30 mouse cellular contexts compared by ENCODE assay signal in the genomic region with DNA sequence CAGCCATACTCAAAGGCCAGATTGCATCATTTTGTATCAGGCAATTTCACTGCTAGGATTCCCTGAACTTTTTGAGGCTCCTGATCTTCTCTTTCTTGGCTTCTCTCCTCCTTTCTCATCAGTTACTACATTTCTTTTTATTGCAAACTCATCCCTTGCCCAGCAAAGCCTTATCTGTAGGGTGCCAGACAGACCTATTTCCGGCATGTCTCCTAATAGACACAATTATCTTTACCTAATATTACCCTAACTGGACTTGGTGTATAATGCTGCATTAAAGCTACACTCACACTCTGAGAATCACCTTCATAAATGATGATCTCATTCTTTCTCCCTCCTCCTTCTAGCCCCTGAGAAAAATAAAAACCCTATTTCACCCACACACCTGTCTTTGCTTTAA.
A peak's percentile ranks its signal among the peaks of the same experiment; 100 is the strongest.
DNase-seq lines count a peak whose midpoint lies in the region; ATAC-seq and TF ChIP-seq lines count a peak whose summit lies in the region.
"Had no signal": no experiment of that assay in that cellular context is flagged by ENCODE, and none has a peak within 500 bp of the region (broad histone marks: within the 10 kb centered on the region; RNA-seq: fewer than 3 reads in every experiment).

No protein-coding gene starts in this region.

- no peaks in the 10 kb centered on the region for H3K36me3 ChIP-seq in liver, embryonic 12.5 days
- no peaks in the 10 kb centered on the region for H3K36me3 ChIP-seq in liver, postnatal 0 days (replicated peaks; ENCODE audit: insufficient read depth, low read length)
- no peaks in the 10 kb centered on the region for H3K36me3 ChIP-seq in liver, embryonic 14.5 days (replicated peaks; ENCODE audit: control insufficient read depth, insufficient read depth, low read depth)
- no peaks in the 10 kb centered on the region for H3K36me3 ChIP-seq in midbrain, embryonic 10.5 days
- no peaks in the 10 kb centered on the region for H3K36me3 ChIP-seq in intestine, embryonic 16.5 days (ENCODE audit: control insufficient read depth, insufficient read depth, low read length)
- H3K36me3 ChIP-seq in forebrain, embryonic 10.5 days (replicated peaks) = no peaks in the 10 kb centered on the region
- H3K36me3 ChIP-seq: embryonic facial prominence, embryonic 12.5 days; embryonic facial prominence, embryonic 15.5 days; forebrain, embryonic 12.5 days; heart, embryonic 12.5 days; heart, embryonic 15.5 days; hindbrain, embryonic 10.5 days; hindbrain, embryonic 13.5 days; intestine, embryonic 15.5 days had no signal

- ATAC-seq in liver, embryonic 12.5 days = peak; percentile 92
- ATAC-seq in liver, postnatal 0 days = no peak
- peak; percentile 74; the same call in 1 of the 2 replicates for ATAC-seq in liver, embryonic 14.5 days (ENCODE audit: insufficient read depth)
- no peak for ATAC-seq in intestine, embryonic 16.5 days
- ATAC-seq: forebrain, embryonic 16.5 days; hindbrain, embryonic 16.5 days; intestine, embryonic 15.5 days; Patski had no signal

- TF ChIP-seq CTCF in liver, postnatal 0 days (IDR thresholded peaks at IDR 0.05; ENCODE audit: low read depth) = no peak
- TF ChIP-seq CTCF in liver, embryonic 14.5 days (IDR thresholded peaks at IDR 0.05; ENCODE audit: low read depth) = no peak

- TF ChIP-seq EP300 in liver, postnatal 0 days (IDR thresholded peaks at IDR 0.05; ENCODE audit: low read depth) = no peak
- TF ChIP-seq EP300 in liver, embryonic 14.5 days (IDR thresholded peaks at IDR 0.05; ENCODE audit: low read depth) = 0 out of 2 replicates have a peak, but pooled peaks have one; percentile 25

- no peaks in the 10 kb centered on the region for H3K4me1 ChIP-seq in liver, embryonic 12.5 days
- H3K4me1 ChIP-seq in liver, postnatal 0 days (ENCODE audit: insufficient read depth) = no peaks in the 10 kb centered on the region
- no peaks in the 10 kb centered on the region for H3K4me1 ChIP-seq in liver, embryonic 14.5 days (replicated peaks; ENCODE audit: control insufficient read depth in 2 of 2, insufficient read depth in 2 of 2, low read length in 1 of 2)
- H3K4me1 ChIP-seq in midbrain, embryonic 10.5 days = no peaks in the 10 kb centered on the region
- no peaks in the 10 kb centered on the region for H3K4me1 ChIP-seq in intestine, embryonic 16.5 days (ENCODE audit: control insufficient read depth, insufficient read depth, low read length)
- peaks cover 4% of the 10 kb centered on the region for H3K4me1 ChIP-seq in forebrain, embryonic 10.5 days
- H3K4me1 ChIP-seq: embryonic facial prominence, embryonic 12.5 days; embryonic facial prominence, embryonic 15.5 days; forebrain, embryonic 12.5 days; heart, embryonic 12.5 days; heart, embryonic 15.5 days; hindbrain, embryonic 10.5 days; hindbrain, embryonic 13.5 days; intestine, embryonic 15.5 days had no signal

- H3K27me3 ChIP-seq in liver, embryonic 12.5 days (replicated peaks) = no peaks in the 10 kb centered on the region
- H3K27me3 ChIP-seq in liver, postnatal 0 days (ENCODE audit: insufficient read depth, low read length) = no peaks in the 10 kb centered on the region
- no peaks in the 10 kb centered on the region for H3K27me3 ChIP-seq in liver, embryonic 14.5 days (ENCODE audit: control insufficient read depth, insufficient read depth, low read length)
- no peaks in the 10 kb centered on the region for H3K27me3 ChIP-seq in midbrain, embryonic 10.5 days (ENCODE audit: low read depth, poor library complexity, severe bottlenecking)
- H3K27me3 ChIP-seq in intestine, embryonic 16.5 days (replicated peaks; ENCODE audit: control insufficient read depth, insufficient read depth, low read length) = no peaks in the 10 kb centered on the region
- no peaks in the 10 kb centered on the region for H3K27me3 ChIP-seq in forebrain, embryonic 10.5 days (ENCODE audit: poor library complexity, severe bottlenecking)
- H3K27me3 ChIP-seq: CH12.LX; embryonic facial prominence, embryonic 12.5 days; embryonic facial prominence, embryonic 15.5 days; forebrain, embryonic 12.5 days; heart, embryonic 12.5 days; heart, embryonic 15.5 days; hindbrain, embryonic 13.5 days; intestine, embryonic 15.5 days; Patski had no signal

- H3K4me2 ChIP-seq in liver, embryonic 12.5 days = no peak overlapping the region
- no peak overlapping the region for H3K4me2 ChIP-seq in liver, postnatal 0 days (ENCODE audit: low read depth, low read length)
- H3K4me2 ChIP-seq in liver, embryonic 14.5 days (ENCODE audit: low read depth) = no peak overlapping the region
- no peak overlapping the region for H3K4me2 ChIP-seq in intestine, embryonic 16.5 days (ENCODE audit: low read depth, low read length)
- H3K4me2 ChIP-seq: embryonic facial prominence, embryonic 12.5 days; embryonic facial prominence, embryonic 15.5 days; forebrain, embryonic 12.5 days; heart, embryonic 12.5 days; heart, embryonic 15.5 days; hindbrain, embryonic 13.5 days; intestine, embryonic 15.5 days had no signal

- no peak for DNase-seq in liver, postnatal 0 days
- DNase-seq in c-Kit-positive CD71-positive TER-119-negative erythroid progenitor cells, embryonic 14.5 days (ENCODE audit: low read depth) = peak; percentile 5
- peak in 2 of 3 experiments; percentile 1 to 5 for DNase-seq in liver, embryonic 14.5 days (ENCODE audit: low read depth in 3 of 3, low spot score in 3 of 3)
- DNase-seq in midbrain, embryonic 10.5 days (ENCODE audit: low spot score) = no peak
- no peak for DNase-seq in forebrain, embryonic 10.5 days (ENCODE audit: extremely low spot score, low spot score)
- DNase-seq: adrenal gland, adult 2 months; adrenal gland, postnatal 25 days; B cell, adult 2 months; cerebellum, adult 11 months; cerebellum, adult 2 months; cerebellum, adult 9-11 months; cerebellum, postnatal 25 days; gastrocnemius, postnatal 10 days; gastrocnemius, postnatal 36 days; heart, postnatal 10 days; heart, postnatal 36 days had no signal

- no peak overlapping the region for H3K4me3 ChIP-seq in liver, embryonic 12.5 days
- no peak overlapping the region for H3K4me3 ChIP-seq in liver, postnatal 0 days (ENCODE audit: low read depth, low read length)
- H3K4me3 ChIP-seq in liver, embryonic 14.5 days (ENCODE audit: insufficient read depth in 1 of 2, low read depth in 2 of 2, low read length in 2 of 2) = no peak overlapping the region
- no peak overlapping the region for H3K4me3 ChIP-seq in midbrain, embryonic 10.5 days
- H3K4me3 ChIP-seq in intestine, embryonic 16.5 days (ENCODE audit: low read length) = no peak overlapping the region
- H3K4me3 ChIP-seq in forebrain, embryonic 10.5 days = no peak overlapping the region
- H3K4me3 ChIP-seq: embryonic facial prominence, embryonic 12.5 days; embryonic facial prominence, embryonic 15.5 days; forebrain, embryonic 12.5 days; heart, embryonic 12.5 days; heart, embryonic 15.5 days; hindbrain, embryonic 10.5 days; hindbrain, embryonic 13.5 days; intestine, embryonic 15.5 days had no signal

- WGBS in liver, embryonic 12.5 days (ENCODE audit: insufficient replicate concordance) = 50% methylated on average over 1 of the region's 1 CpGs
- 60% methylated on average over 1 of the region's 1 CpGs for WGBS in liver, postnatal 0 days (ENCODE audit: insufficient replicate concordance)
- WGBS in liver, embryonic 14.5 days (ENCODE audit: insufficient replicate concordance) = 42% methylated on average over 1 of the region's 1 CpGs
- 85% methylated on average over 1 of the region's 1 CpGs for WGBS in midbrain, embryonic 10.5 days
- 90% methylated on average over 1 of the region's 1 CpGs for WGBS in intestine, embryonic 16.5 days
- WGBS in forebrain, embryonic 10.5 days = 92% methylated on average over 1 of the region's 1 CpGs

- H3K9me3 ChIP-seq in liver, embryonic 12.5 days (replicated peaks) = no peaks in the 10 kb centered on the region
- no peaks in the 10 kb centered on the region for H3K9me3 ChIP-seq in liver, postnatal 0 days (ENCODE audit: low read length)
- no peaks in the 10 kb centered on the region for H3K9me3 ChIP-seq in liver, embryonic 14.5 days (ENCODE audit: control insufficient read depth, low read length)
- no peaks in the 10 kb centered on the region for H3K9me3 ChIP-seq in midbrain, embryonic 10.5 days (replicated peaks)
- H3K9me3 ChIP-seq in intestine, embryonic 16.5 days (ENCODE audit: control insufficient read depth, low read length) = no peaks in the 10 kb centered on the region
- no peaks in the 10 kb centered on the region for H3K9me3 ChIP-seq in forebrain, embryonic 10.5 days
- H3K9me3 ChIP-seq: embryonic facial prominence, embryonic 12.5 days; embryonic facial prominence, embryonic 15.5 days; forebrain, embryonic 12.5 days; heart, embryonic 12.5 days; heart, embryonic 15.5 days; hindbrain, embryonic 10.5 days; hindbrain, embryonic 13.5 days; intestine, embryonic 15.5 days had no signal

- H3K27ac ChIP-seq in liver, embryonic 12.5 days = 0 out of 2 replicates have a peak overlapping the region, but pooled peaks have one; percentile 10
- H3K27ac ChIP-seq in liver, postnatal 0 days (ENCODE audit: low read depth) = no peak overlapping the region
- H3K27ac ChIP-seq in liver, embryonic 14.5 days = no peak overlapping the region
- H3K27ac ChIP-seq in midbrain, embryonic 10.5 days (replicated peaks) = no peak overlapping the region
- H3K27ac ChIP-seq in intestine, embryonic 16.5 days (ENCODE audit: low read length) = no peak overlapping the region
- no peak overlapping the region for H3K27ac ChIP-seq in forebrain, embryonic 10.5 days
- H3K27ac ChIP-seq: embryonic facial prominence, embryonic 12.5 days; embryonic facial prominence, embryonic 15.5 days; forebrain, embryonic 12.5 days; heart, embryonic 15.5 days; hindbrain, embryonic 10.5 days; hindbrain, embryonic 13.5 days; intestine, embryonic 15.5 days had no signal

- H3K9ac ChIP-seq in liver, embryonic 12.5 days = no peak overlapping the region
- H3K9ac ChIP-seq in liver, postnatal 0 days (replicated peaks) = no peak overlapping the region
- no peak overlapping the region for H3K9ac ChIP-seq in liver, embryonic 14.5 days (replicated peaks)
- no peak overlapping the region for H3K9ac ChIP-seq in intestine, embryonic 16.5 days (ENCODE audit: low read depth, low read length)
- H3K9ac ChIP-seq: embryonic facial prominence, embryonic 12.5 days; embryonic facial prominence, embryonic 15.5 days; forebrain, embryonic 12.5 days; heart, embryonic 12.5 days; heart, embryonic 15.5 days; hindbrain, embryonic 13.5 days; intestine, embryonic 15.5 days had no signal

Comparison
In these comparisons a context has a peak if more than half of its experiments do, and no peak if none do; other contexts are left out.
1. ATAC-seq: peak in liver, embryonic 12.5 days (single experiment) and liver, embryonic 14.5 days (single experiment); none in liver, postnatal 0 days (single experiment) and intestine, embryonic 16.5 days (single experiment).
2. DNase-seq: peak in c-Kit-positive CD71-positive TER-119-negative erythroid progenitor cells, embryonic 14.5 days (single experiment) and liver, embryonic 14.5 days (2 of 3); none in liver, postnatal 0 days (single experiment), midbrain, embryonic 10.5 days (single experiment) and forebrain, embryonic 10.5 days (single experiment).